Mouse (Mus musculus) E14TG2a.4 (cell line): ENCODE measurements around the gene St3gal3.

Experiments used
- H3K27me3 ChIP-seq: 2 replicates; pipeline ENCODE4 v1.6.1; 2014; ENCODE audit warnings: low read length, control low read depth; ENCODE audit not compliant: insufficient read depth
- H3K36me3 ChIP-seq: 2 replicates; pipeline ENCODE4 v1.6.1; 2014; ENCODE audit warnings: low read length, control low read depth; ENCODE audit not compliant: insufficient read depth
- H3K4me1 ChIP-seq: replicated peaks from 2 replicates; pipeline ENCODE4 v1.6.1; 2014; ENCODE audit warnings: low read depth, low read length, control low read depth
- H3K4me3 ChIP-seq: replicated peaks from 2 replicates; pipeline ENCODE4 v1.5.1; 2014; ENCODE audit warnings: mild to moderate bottlenecking, low read length
- H3K9me3 ChIP-seq: 2 replicates; pipeline ENCODE4 v1.6.1; 2014; ENCODE audit warnings: low read length, control low read depth
- CTCF ChIP-seq: conservative IDR thresholded peaks from 2 replicates; pipeline ENCODE4 v1.5.1; 2014; ENCODE audit warnings: low read length
- NANOG ChIP-seq: IDR thresholded peaks from 2 replicates; pipeline ENCODE4 v1.6.1; 2014; ENCODE audit warnings: borderline replicate concordance, low read length, mixed read lengths
- POU5F1 ChIP-seq: IDR thresholded peaks from 2 replicates; pipeline ENCODE4 v1.6.1; 2014; ENCODE audit warnings: low read length, borderline replicate concordance

Gene St3gal3

GRCm38 (mm10) chr4:118059816-118060475 lies 74.8 kb downstream of the St3gal3 start:
- peaks cover 5% of the 10 kb centered on the region; the same call in 1 of the 2 replicates for H3K36me3 ChIP-seq
- no peak overlapping the region for H3K4me3 ChIP-seq
- H3K27me3 ChIP-seq = no peaks in the 10 kb centered on the region
- H3K9me3 ChIP-seq = peaks cover 6% of the 10 kb centered on the region
- H3K4me1 ChIP-seq = peaks cover 78% of the 10 kb centered on the region
- TF ChIP-seq CTCF = no peak
- no peak for TF ChIP-seq NANOG
- no peak for TF ChIP-seq POU5F1

GRCm38 (mm10) chr4:118058116-118058677 lies 76.5 kb downstream of the St3gal3 start:
- TF ChIP-seq CTCF (no peak), POU5F1 (no peak), NANOG (no peak)
- Histone ChIP-seq H3K9me3 (peaks cover 6% of the 10 kb centered on the region), H3K27me3 (no peaks in the 10 kb centered on the region), H3K36me3 (peaks cover 5% of the 10 kb centered on the region; the same call in 1 of the 2 replicates), H3K4me3 (no peak overlapping the region), H3K4me1 (peaks cover 80% of the 10 kb centered on the region)

- Histone ChIP-seq H3K27me3 (no peaks in the 10 kb centered on the region), H3K9me3 (peaks cover 6% of the 10 kb centered on the region)
- no peak for TF ChIP-seq POU5F1
- no peak for TF ChIP-seq CTCF
- no peak for TF ChIP-seq NANOG
These were observed 77.6 kb downstream of the St3gal3 start for GRCm38 (mm10) chr4:118057076-118057475.

GRCm38 (mm10) chr4:118054615-118055014 lies 80.1 kb downstream of the St3gal3 start:
- Histone ChIP-seq H3K4me1 (peaks cover 70% of the 10 kb centered on the region), H3K9me3 (peaks cover 6% of the 10 kb centered on the region), H3K4me3 (peak overlapping the region; percentile 68), H3K36me3 (peaks cover 8% of the 10 kb centered on the region; the same call in 1 of the 2 replicates), H3K27me3 (no peaks in the 10 kb centered on the region)
- TF ChIP-seq POU5F1 (no peak), NANOG (no peak), CTCF (no peak)

More at GRCm38 (mm10) chr4:118057076-118057475, 77.6 kb downstream of the St3gal3 start:
- peaks cover 79% of the 10 kb centered on the region for H3K4me1 ChIP-seq
- H3K4me3 ChIP-seq = no peak overlapping the region
- H3K36me3 ChIP-seq = peaks cover 5% of the 10 kb centered on the region; the same call in 1 of the 2 replicates

- Histone ChIP-seq H3K4me3 (peak overlapping the region; percentile 68), H3K4me1 (peaks cover 69% of the 10 kb centered on the region), H3K9me3 (peaks cover 6% of the 10 kb centered on the region), H3K36me3 (peaks cover 8% of the 10 kb centered on the region; the same call in 1 of the 2 replicates), H3K27me3 (no peaks in the 10 kb centered on the region)
- TF ChIP-seq NANOG (no peak), POU5F1 (no peak), CTCF (no peak)
These were observed 80.8 kb downstream of the St3gal3 start for GRCm38 (mm10) chr4:118053904-118054303.

- Histone ChIP-seq H3K36me3 (peaks cover 8% of the 10 kb centered on the region; the same call in 1 of the 2 replicates), H3K4me1 (peaks cover 51% of the 10 kb centered on the region), H3K9me3 (no peaks in the 10 kb centered on the region), H3K4me3 (no peak overlapping the region), H3K27me3 (no peaks in the 10 kb centered on the region)
- TF ChIP-seq CTCF = no peak
- TF ChIP-seq POU5F1 = no peak
- TF ChIP-seq NANOG = no peak
These were observed 85.0 kb downstream of the St3gal3 start for GRCm38 (mm10) chr4:118049606-118050302.

GRCm38 (mm10) chr4:118044510-118044909 lies 90.2 kb downstream of the St3gal3 start:
- Histone ChIP-seq H3K36me3 (peaks cover 6% of the 10 kb centered on the region; the same call in 1 of the 2 replicates), H3K27me3 (no peaks in the 10 kb centered on the region), H3K9me3 (no peaks in the 10 kb centered on the region), H3K4me1 (peaks cover 36% of the 10 kb centered on the region), H3K4me3 (no peak overlapping the region)
- TF ChIP-seq CTCF = no peak
- TF ChIP-seq NANOG = no peak
- TF ChIP-seq POU5F1 = no peak

GRCm38 (mm10) chr4:118043331-118044002 lies 91.2 kb downstream of the St3gal3 start:
- H3K4me1 ChIP-seq = peaks cover 30% of the 10 kb centered on the region
- no peak for TF ChIP-seq NANOG
- TF ChIP-seq POU5F1 = no peak
- no peak for TF ChIP-seq CTCF

More at GRCm38 (mm10) chr4:118043331-118044002, 91.2 kb downstream of the St3gal3 start:
- no peak overlapping the region for H3K4me3 ChIP-seq
- peaks cover 6% of the 10 kb centered on the region; the same call in 1 of the 2 replicates for H3K36me3 ChIP-seq
- no peaks in the 10 kb centered on the region for H3K27me3 ChIP-seq
- no peaks in the 10 kb centered on the region for H3K9me3 ChIP-seq
